Mouse (Mus musculus) ZHBTc4 (cell line): Measurements from ENCODE around the gene Shb.

Experiments
- DNase-seq: peaks from one replicate; pipeline ENCODE4 v3.0.0-alpha.2; 2011; ENCODE audit warnings: low read depth, low spot score

The Shb gene

GRCm38 (mm10) chr4:45482271-45482670, 50.0 kb downstream of the Shb start:
- no peak for DNase-seq

DNA sequence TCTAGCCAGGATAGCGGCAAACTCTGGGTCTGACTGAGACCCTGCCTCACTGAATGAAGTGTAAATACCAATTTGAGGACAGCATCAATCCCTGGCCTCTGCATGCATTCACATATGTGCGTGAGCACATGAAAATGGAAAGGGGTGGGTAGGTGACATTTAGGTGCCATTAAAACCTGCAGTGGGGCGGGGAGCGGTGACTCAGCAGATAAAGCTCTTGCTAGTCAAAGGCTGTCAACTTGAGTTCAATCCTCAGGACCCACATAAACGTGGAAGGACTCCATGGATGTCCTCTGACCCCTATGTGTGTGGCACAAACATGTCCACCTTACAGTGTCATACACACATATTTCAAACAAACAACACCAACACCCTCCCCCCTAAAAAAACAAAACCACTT, 50.8 kb downstream of the Shb start:
- DNase-seq = no peak

DNA sequence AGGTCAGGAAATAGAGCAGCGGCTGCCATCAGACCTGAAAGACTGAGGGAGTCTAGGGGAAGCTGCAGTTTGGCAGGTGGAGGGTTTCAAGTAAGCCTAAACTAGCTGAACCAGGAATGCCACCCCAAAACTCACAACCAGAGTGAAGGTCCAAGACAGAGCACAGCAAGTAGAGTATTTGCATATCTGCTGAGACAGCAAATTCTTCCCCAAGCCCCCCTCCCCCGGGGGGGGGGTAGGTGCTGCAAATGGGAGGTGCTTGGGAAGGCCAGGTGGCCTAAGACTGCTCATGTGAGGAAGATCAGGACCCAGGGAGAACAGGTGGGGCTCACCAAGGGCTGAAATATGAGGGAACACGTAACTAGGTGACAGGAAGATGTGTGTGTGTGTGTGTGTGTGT, 51.7 kb downstream of the Shb start:
- DNase-seq = no peak

GRCm38 (mm10) chr4:45479433-45479832, 52.8 kb downstream of the Shb start:
- no peak for DNase-seq

DNA sequence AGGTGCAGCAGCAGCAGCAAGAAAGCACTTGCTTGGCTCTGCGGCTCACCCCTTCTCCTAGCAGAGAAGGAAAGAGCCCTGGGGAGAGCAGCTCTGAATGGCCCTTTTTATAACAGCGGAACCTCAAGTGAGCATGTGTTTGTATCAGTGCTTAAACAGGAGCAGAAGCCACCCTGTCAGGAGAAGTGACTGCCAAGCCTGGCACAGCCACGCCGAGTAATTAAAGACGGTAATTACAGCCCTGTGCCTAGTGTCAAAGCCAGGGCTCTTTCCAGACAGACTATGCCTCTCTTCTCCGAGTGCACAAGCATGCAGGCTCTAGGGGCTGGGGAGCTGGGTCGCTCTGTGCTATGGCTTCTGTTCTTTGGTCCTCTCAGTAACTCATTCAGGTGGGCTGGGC, 54.1 kb downstream of the Shb start:
- no peak for DNase-seq

- DNase-seq = no peak
Observed at GRCm38 (mm10) chr4:45477047-45477446, 55.2 kb downstream of the Shb start.

DNA sequence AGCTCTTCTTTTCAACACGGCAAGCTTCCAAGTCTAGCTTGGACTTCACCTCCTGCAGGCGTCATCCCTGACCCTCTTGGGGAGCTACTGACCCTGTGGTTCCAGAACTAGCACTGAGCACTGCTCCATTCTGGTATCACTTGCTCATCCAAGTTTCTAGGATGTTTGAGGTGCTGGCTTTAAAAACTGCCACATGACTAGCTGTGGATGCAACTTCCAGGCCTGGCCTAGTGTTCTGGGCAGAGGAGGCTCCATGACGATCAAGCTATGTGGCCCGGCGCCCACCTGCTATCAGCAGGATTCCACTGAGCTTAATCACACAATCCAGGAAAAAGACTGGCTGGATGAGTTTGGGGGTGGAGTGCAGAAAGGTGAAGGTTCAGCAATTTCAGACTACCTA, 57.4 kb downstream of the Shb start:
- no peak for DNase-seq

GRCm38 (mm10) chr4:45474131-45474530, 58.1 kb downstream of the Shb start:
- DNase-seq = no peak

DNA sequence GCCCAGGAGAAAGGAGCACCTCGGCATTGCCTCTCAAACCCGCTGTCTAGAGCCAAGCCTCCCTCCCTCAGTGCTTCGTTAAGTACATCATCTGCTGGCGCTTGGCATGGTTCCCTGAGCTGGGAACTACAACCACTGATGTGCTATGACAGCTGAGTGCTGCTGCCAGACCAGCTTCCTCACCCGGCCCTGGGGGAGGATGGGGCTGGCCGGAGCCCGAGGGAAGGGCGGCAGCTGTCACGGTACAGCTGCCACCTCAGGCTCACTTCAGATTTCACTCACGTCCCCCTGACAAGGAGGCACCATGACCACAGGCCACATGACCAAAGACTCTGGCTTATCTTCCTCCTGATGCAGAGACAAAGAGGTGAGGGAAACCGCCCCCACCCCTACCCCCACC, 59.1 kb downstream of the Shb start:
- DNase-seq = no peak

DNA sequence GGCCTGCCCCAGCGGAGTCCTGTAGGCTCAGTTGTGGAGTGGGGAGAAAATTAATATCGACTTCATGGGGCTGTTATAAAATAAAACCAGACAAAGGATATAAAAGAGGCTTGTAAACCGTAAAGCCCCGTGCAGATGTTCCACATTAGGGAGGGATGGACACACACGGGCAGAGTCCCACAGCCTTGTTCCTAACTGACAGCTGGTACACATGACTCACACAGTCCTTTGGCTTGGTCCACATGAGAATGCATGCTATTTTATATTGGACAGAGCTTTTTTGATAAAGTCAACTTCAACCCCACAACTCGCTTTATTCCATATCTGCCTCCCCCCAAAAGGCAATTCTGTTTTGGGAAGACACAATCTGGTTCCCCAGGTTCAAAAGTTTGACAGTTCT, 59.6 kb downstream of the Shb start:
- no peak for DNase-seq

- DNase-seq = no peak
Observed at GRCm38 (mm10) chr4:45471654-45472556, 60.4 kb downstream of the Shb start.

GRCm38 (mm10) chr4:45469057-45469456, 63.2 kb downstream of the Shb start:
- DNase-seq = no peak

DNA sequence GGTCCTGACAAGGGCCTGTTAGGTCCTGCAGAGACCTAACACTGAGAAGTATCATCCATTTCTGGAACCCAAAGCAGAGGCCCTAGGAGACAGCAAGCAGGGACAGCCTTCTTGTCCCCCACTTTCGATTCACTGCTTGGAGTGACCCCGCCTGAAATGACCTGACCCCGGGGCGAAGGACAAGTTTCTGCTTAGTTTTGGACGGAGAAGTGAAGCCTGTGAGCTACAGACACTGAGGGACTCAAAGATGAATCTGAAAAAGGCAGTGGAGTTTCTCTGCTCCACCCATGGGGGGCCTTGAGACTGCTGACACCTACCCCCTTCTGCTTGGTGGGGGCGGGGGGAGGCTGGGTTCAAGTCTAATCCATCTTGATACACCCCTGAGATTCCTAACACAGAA, 63.8 kb downstream of the Shb start:
- no peak for DNase-seq

- DNase-seq = no peak
Observed at GRCm38 (mm10) chr4:45467115-45467912, 65.0 kb downstream of the Shb start.

- DNase-seq = peak; percentile 59
Observed at GRCm38 (mm10) chr4:45464941-45465340, 67.3 kb downstream of the Shb start.

GRCm38 (mm10) chr4:45464528-45464927, 67.7 kb downstream of the Shb start:
- no peak for DNase-seq

- DNase-seq = no peak
Observed at GRCm38 (mm10) chr4:45464123-45464522, 68.1 kb downstream of the Shb start.

GRCm38 (mm10) chr4:45462628-45463027, 69.6 kb downstream of the Shb start:
- DNase-seq = no peak

- no peak for DNase-seq
Observed at GRCm38 (mm10) chr4:45461661-45462060, 70.6 kb downstream of the Shb start.

DNA sequence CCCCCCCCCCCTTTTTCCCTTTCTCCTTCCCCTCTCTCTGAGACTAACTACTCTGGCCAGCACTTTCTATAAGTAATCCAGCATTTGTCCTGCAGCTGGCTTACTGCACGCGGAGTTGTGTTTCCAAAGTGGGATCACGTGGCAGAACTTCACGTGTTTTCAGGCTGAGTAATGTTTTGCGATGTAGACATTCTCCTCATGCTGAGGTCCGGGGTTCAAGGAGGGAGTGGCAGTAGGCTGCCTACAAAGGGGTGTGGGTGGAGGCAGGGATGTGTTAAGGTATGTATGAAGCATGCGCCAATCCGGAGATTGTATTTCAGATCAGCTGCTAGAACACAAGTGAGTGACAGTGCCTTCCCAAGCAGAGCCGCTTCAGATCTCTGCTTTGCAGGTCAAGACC, 72.9 kb downstream of the Shb start:
- no peak for DNase-seq

GRCm38 (mm10) chr4:45457543-45457942, 74.7 kb downstream of the Shb start:
- DNase-seq = no peak

GRCm38 (mm10) chr4:45455001-45455400, 77.3 kb downstream of the Shb start:
- no peak for DNase-seq
